Mouse (Mus musculus) MEL (cell line): ENCODE results near the gene Aunip. TPM values are rescaled to one million over a fixed set of nuclear protein-coding genes. Genes with fewer than 3 reads are reported as not detected.

Source experiments
- DNase-seq: peaks from one replicate; pipeline ENCODE4 v3.0.0; 2011; ENCODE audit warnings: low read depth, low spot score
- H3K27ac ChIP-seq: 2 replicates; pipeline ENCODE4 v1.5.1; 2012; ENCODE audit warnings: low read depth, mild to moderate bottlenecking, control low read depth, low read length, moderate library complexity; ENCODE audit not compliant: control insufficient read depth
- H3K27me3 ChIP-seq, 2 experiments: fragments of 150-350 bp in 1 of 2; sonication (generic) in 1 of 2; 2 replicates each; pipeline ENCODE4 v1.6.1; 2012; ENCODE audit warnings: low read length in 2 of 2, mild to moderate bottlenecking in 2 of 2, improper control_type of control experiment in 1 of 2, moderate library complexity in 1 of 2; ENCODE audit not compliant: insufficient read depth in 2 of 2, control insufficient read depth in 1 of 2
- H3K36me3 ChIP-seq, 2 experiments: 2 replicates each; pipeline ENCODE4 v1.6.1; 2012 to 2014; ENCODE audit warnings: low read length in 2 of 2, improper control_type of control experiment in 1 of 2, inconsistent platforms in 1 of 2, mild to moderate bottlenecking in 1 of 2; ENCODE audit not compliant: insufficient read depth in 2 of 2, control insufficient read depth in 1 of 2
- H3K4me1 ChIP-seq, 2 experiments: fragments of 150-350 bp in 1 of 2; sonication (generic) in 1 of 2; 2 replicates each; pipeline ENCODE4 v1.6.1; 2012; ENCODE audit warnings: low read length in 2 of 2, improper control_type of control experiment in 1 of 2, mild to moderate bottlenecking in 1 of 2; ENCODE audit not compliant: insufficient read depth in 2 of 2, control insufficient read depth in 1 of 2
- H3K4me3 ChIP-seq, 2 experiments: fragments of 150-350 bp in 1 of 2; sonication (generic) in 1 of 2; 2 replicates each; pipeline ENCODE4 v1.5.1; 2012; ENCODE audit warnings: low read depth in 2 of 2, low read length in 2 of 2, mild to moderate bottlenecking in 2 of 2, moderate library complexity in 2 of 2, control low read depth in 1 of 2, improper control_type of control experiment in 1 of 2; ENCODE audit not compliant: control insufficient read depth in 1 of 2, insufficient read depth in 1 of 2
- H3K79me2 ChIP-seq: 2 replicates; pipeline ENCODE4 v1.6.1; 2012; ENCODE audit warnings: mild to moderate bottlenecking, low read length, moderate library complexity; ENCODE audit not compliant: control insufficient read depth, poor library complexity, insufficient read depth
- H3K9ac ChIP-seq: 2 replicates; pipeline ENCODE4 v1.6.1; 2012; ENCODE audit warnings: low read depth, mild to moderate bottlenecking, control low read depth, low read length, moderate library complexity; ENCODE audit not compliant: control insufficient read depth, poor library complexity, severe bottlenecking
- H3K9me3 ChIP-seq: fragments of 150-350 bp; sonication (generic); replicated peaks from 2 replicates; pipeline ENCODE4 v1.6.1; 2012; ENCODE audit warnings: mild to moderate bottlenecking, low read length, improper control_type of control experiment, moderate library complexity; ENCODE audit not compliant: insufficient read depth
- CHD2 ChIP-seq: IDR thresholded peaks from 2 replicates; pipeline ENCODE4 v1.6.1; 2011; ENCODE audit warnings: low read length, improper control_type of control experiment
- CTCF ChIP-seq, 3 experiments: IDR thresholded peaks in 2 of 3; conservative IDR thresholded peaks in 1 of 3; 2 replicates each; pipeline ENCODE4 v1.5.1; 2011 to 2012; ENCODE audit warnings: low read length in 3 of 3, low read depth in 2 of 3, mild to moderate bottlenecking in 2 of 3, improper control_type of control experiment in 1 of 3, inconsistent platforms in 1 of 3, mixed read lengths in 1 of 3, moderate library complexity in 1 of 3; ENCODE audit not compliant: control insufficient read depth in 1 of 3, insufficient read depth in 1 of 3, poor library complexity in 1 of 3, severe bottlenecking in 1 of 3
- ELF1 ChIP-seq: IDR thresholded peaks from 2 replicates; pipeline ENCODE4 v1.6.1; 2014; ENCODE audit warnings: low read depth, mild to moderate bottlenecking, inconsistent platforms, low read length, improper control_type of control experiment, moderate library complexity
- EP300 ChIP-seq, 2 experiments: IDR thresholded peaks; 2 replicates each; pipeline ENCODE4 v1.6.1; 2011; ENCODE audit warnings: improper control_type of control experiment in 2 of 2, low read length in 2 of 2, low read depth in 1 of 2, mild to moderate bottlenecking in 1 of 2
- ETS1 ChIP-seq: IDR thresholded peaks from 2 replicates; pipeline ENCODE4 v1.6.1; 2012; ENCODE audit warnings: low read depth, mild to moderate bottlenecking, inconsistent platforms, low read length, improper control_type of control experiment, moderate library complexity
- HCFC1 ChIP-seq: IDR thresholded peaks from 2 replicates; pipeline ENCODE4 v1.6.1; 2012; ENCODE audit warnings: low read depth, mild to moderate bottlenecking, inconsistent platforms, low read length, improper control_type of control experiment, moderate library complexity
- KAT2A ChIP-seq: conservative IDR thresholded peaks from 2 replicates; pipeline ENCODE4 v1.6.1; 2012; ENCODE audit warnings: low read depth, low read length, improper control_type of control experiment, inconsistent platforms
- MAFK ChIP-seq: IDR thresholded peaks from 2 replicates; pipeline ENCODE4 v1.6.1; 2011; ENCODE audit warnings: low read depth, mild to moderate bottlenecking, low read length, improper control_type of control experiment, borderline replicate concordance
- MAZ ChIP-seq: IDR thresholded peaks from 2 replicates; pipeline ENCODE4 v1.6.1; 2012; ENCODE audit warnings: low read depth, mild to moderate bottlenecking, inconsistent platforms, low read length, improper control_type of control experiment
- MXI1 ChIP-seq: IDR thresholded peaks from 2 replicates; pipeline ENCODE4 v1.6.1; 2011; ENCODE audit warnings: mild to moderate bottlenecking, low read depth, low read length, improper control_type of control experiment
- MYB ChIP-seq: IDR thresholded peaks from 2 replicates; pipeline ENCODE4 v1.6.1; 2011; ENCODE audit warnings: mild to moderate bottlenecking, low read depth, low read length, improper control_type of control experiment
- MYC ChIP-seq: IDR thresholded peaks from 2 replicates; pipeline ENCODE4 v1.6.1; 2011; ENCODE audit warnings: low read depth, mild to moderate bottlenecking, low read length, improper control_type of control experiment, moderate library complexity
- POLR2AphosphoS2 ChIP-seq: IDR thresholded peaks from 2 replicates; pipeline ENCODE4 v1.6.1; 2011; ENCODE audit warnings: low read length, improper control_type of control experiment
- RAD21 ChIP-seq: IDR thresholded peaks from 2 replicates; pipeline ENCODE4 v1.6.1; 2011; ENCODE audit warnings: mild to moderate bottlenecking, low read depth, low read length, improper control_type of control experiment
- RCOR1 ChIP-seq: IDR thresholded peaks from 2 replicates; pipeline ENCODE4 v1.6.1; 2012; ENCODE audit warnings: low read depth, mild to moderate bottlenecking, inconsistent platforms, low read length, improper control_type of control experiment
- SMC3 ChIP-seq: IDR thresholded peaks from 2 replicates; pipeline ENCODE4 v1.6.1; 2011; ENCODE audit warnings: low read depth, low read length, improper control_type of control experiment
- TBP ChIP-seq: IDR thresholded peaks from 2 replicates; pipeline ENCODE4 v1.8.0; 2011; ENCODE audit warnings: low read depth, low read length, improper control_type of control experiment
- TCF12 ChIP-seq: IDR thresholded peaks from 2 replicates; pipeline ENCODE4 v1.6.1; 2014; ENCODE audit warnings: low read depth, mild to moderate bottlenecking, inconsistent platforms, low read length, improper control_type of control experiment, moderate library complexity
- ZKSCAN1 ChIP-seq: IDR thresholded peaks from 2 replicates; pipeline ENCODE4 v1.6.1; 2012; ENCODE audit warnings: low read depth, mild to moderate bottlenecking, inconsistent platforms, low read length, improper control_type of control experiment, moderate library complexity
- ZMIZ1 ChIP-seq: IDR thresholded peaks from 2 replicates; pipeline ENCODE4 v1.6.1; 2012; ENCODE audit warnings: low read depth, mild to moderate bottlenecking, inconsistent platforms, low read length, improper control_type of control experiment, moderate library complexity
- polyA plus RNA-seq, 2 experiments: library from polyadenylated mRNA; stranded (reverse) in 1 of 2; unstranded in 1 of 2; fragments of >175 nt in 1 of 2; fragments of >200 nt in 1 of 2; gene quantifications; 2 replicates each; pipeline versions ENCODE4 v1.2.1 to v1.2.4; 2012; ENCODE audit warnings: low replicate concordance in 2 of 2, low read depth in 1 of 2; ENCODE audit not compliant: insufficient read length in 2 of 2, insufficient read depth in 1 of 2, missing spikeins in 1 of 2
- total RNA-seq: library from RNA; depleted of rRNA; stranded (reverse); fragments of 300-350 nt; gene quantifications from 2 replicates; pipeline ENCODE4 v1.2.3, GENCODE M21; 2012

Aunip gene
- total and polyA plus RNA-seq, 3 experiments = 14.9 to 20.6 TPM; not detected in 1

- peak in 1 of 3 experiments; percentile 22; a peak in 3 of 6 replicates for TF ChIP-seq CTCF (IDR thresholded peaks at IDR 0.05 in 2 of 3, conservative IDR thresholded peaks at IDR 0.05 in 1 of 3; ENCODE audit: control insufficient read depth in 1 of 3, insufficient read depth in 1 of 3, low read depth in 2 of 3, low read length in 3 of 3, poor library complexity in 1 of 3, severe bottlenecking in 1 of 3)
- TF ChIP-seq MAFK = no peak
- TF ChIP-seq EP300 (IDR thresholded peaks at IDR 0.05; ENCODE audit: low read depth in 1 of 2, low read length in 2 of 2) = peak in 1 of 2 experiments; percentile 32; a peak in 1 of 4 replicates
- 0 out of 2 replicates have a peak, but pooled peaks have one; percentile 16 for TF ChIP-seq TCF12
- TF ChIP-seq HCFC1 = 0 out of 2 replicates have a peak, but pooled peaks have one; percentile 25
- TF ChIP-seq MYC = 0 out of 2 replicates have a peak, but pooled peaks have one; percentile 41
- no peak for TF ChIP-seq RCOR1
- TF ChIP-seq ZMIZ1 = no peak
Observed at GRCm38 (mm10) chr4:134557626-134558249, 46.9 kb downstream of the Aunip start (continued).

- Histone ChIP-seq H3K36me3 (peaks cover 0 to 4% of the 10 kb centered on the region in 2 experiments; a peak in 1 of 4 replicates), H3K9me3 (no peaks in the 10 kb centered on the region)
- TF ChIP-seq HCFC1 = no peak
- no peak for TF ChIP-seq MYB
- no peak for TF ChIP-seq CHD2
- TF ChIP-seq RAD21 = no peak
- TF ChIP-seq MAZ = no peak
- TF ChIP-seq ZKSCAN1 = no peak
- no peak for TF ChIP-seq KAT2A
- no peak for TF ChIP-seq TBP
- no peak for TF ChIP-seq SMC3
- TF ChIP-seq ELF1 = no peak
- TF ChIP-seq, all 39 proteins: peak for 0
- no peak overlapping the region for H3K4me3 ChIP-seq
- peaks cover 2 to 7% of the 10 kb centered on the region in 2 experiments for H3K4me1 ChIP-seq
- no peak for DNase-seq
- no peaks in the 10 kb centered on the region for H3K27me3 ChIP-seq
- H3K27ac ChIP-seq = no peak overlapping the region
- H3K9ac ChIP-seq = no peak overlapping the region
- H3K79me2 ChIP-seq = no peaks in the 10 kb centered on the region
Observed at GRCm38 (mm10) chr4:134558570-134559113, 47.8 kb downstream of the Aunip start.

- Histone ChIP-seq H3K4me3 (no peak overlapping the region), H3K4me1 (peaks cover 2 to 7% of the 10 kb centered on the region in 2 experiments), H3K9ac (no peak overlapping the region), H3K27me3 (no peaks in the 10 kb centered on the region), H3K9me3 (no peaks in the 10 kb centered on the region), H3K79me2 (no peaks in the 10 kb centered on the region), H3K36me3 (peaks cover 0 to 4% of the 10 kb centered on the region in 2 experiments; a peak in 1 of 4 replicates), H3K27ac (no peak overlapping the region)
- DNase-seq = no peak
- TF ChIP-seq TBP (no peak), HCFC1 (no peak), POLR2AphosphoS2 (no peak), MAZ (no peak), ETS1 (no peak), MAFK (no peak), MXI1 (no peak)
Observed at GRCm38 (mm10) chr4:134559154-134559553, 48.4 kb downstream of the Aunip start.
